Mouse (Mus musculus) frontal cortex, postnatal 36 days (tissue): ENCODE data around the gene Otop1.

Experiments used
- DNase-seq, 2 experiments: peaks; one replicate each; pipeline ENCODE4 v3.0.0; 2022; ENCODE audit warnings: low spot score in 2 of 2

Gene Otop1

GRCm38 (mm10) chr5:38275771-38276170 is at the start of gene Otop1:
Gene Otop1, plus strand, starts transcription at chr5:38275972.
- DNase-seq = no peak

GRCm38 (mm10) chr5:38235422-38235821 is 40.4 kb upstream of the Otop1 start:
- DNase-seq = peak; percentile 28 to 41

- DNase-seq = no peak
Observed at GRCm38 (mm10) chr5:38236627-38237026, 39.1 kb upstream of the Otop1 start.

DNA sequence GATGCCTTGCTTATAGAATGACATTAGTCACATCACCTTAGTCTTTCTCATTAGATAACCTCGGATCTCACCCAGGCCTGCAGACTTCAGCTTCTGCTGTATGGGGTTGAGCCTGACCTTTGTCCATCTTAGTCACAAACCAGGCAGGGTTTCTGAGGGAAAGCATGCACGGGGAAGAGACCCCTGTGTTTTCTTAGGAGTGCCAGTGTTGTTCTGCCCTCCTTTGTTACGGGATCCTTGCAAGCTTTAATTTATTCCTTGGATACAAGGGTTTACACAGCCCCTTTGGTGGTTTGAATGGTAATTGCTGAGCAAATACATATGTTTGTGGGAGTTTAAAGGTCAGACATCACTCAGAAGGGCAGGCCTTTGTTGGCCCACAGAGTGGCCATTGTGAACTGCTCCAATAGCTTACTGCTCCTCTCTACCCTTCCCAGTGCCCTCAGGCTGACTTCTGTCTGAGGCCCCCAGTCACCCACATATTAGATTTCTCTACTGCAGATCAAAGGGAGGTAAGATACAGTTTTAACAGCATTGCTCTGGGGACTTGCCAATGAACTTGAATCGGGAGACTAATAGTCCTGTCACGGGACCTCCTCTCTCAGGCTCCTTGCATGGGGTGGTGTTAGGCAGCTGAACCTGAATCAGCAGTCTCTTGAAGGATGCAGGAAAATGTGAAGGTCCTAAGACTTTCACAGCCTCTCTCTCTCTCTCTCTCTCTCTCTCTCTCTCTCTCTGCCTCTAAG is 34.9 kb upstream of the Otop1 start:
- DNase-seq = no peak

GRCm38 (mm10) chr5:38241473-38241834 is 34.3 kb upstream of the Otop1 start:
- DNase-seq = no peak

DNA sequence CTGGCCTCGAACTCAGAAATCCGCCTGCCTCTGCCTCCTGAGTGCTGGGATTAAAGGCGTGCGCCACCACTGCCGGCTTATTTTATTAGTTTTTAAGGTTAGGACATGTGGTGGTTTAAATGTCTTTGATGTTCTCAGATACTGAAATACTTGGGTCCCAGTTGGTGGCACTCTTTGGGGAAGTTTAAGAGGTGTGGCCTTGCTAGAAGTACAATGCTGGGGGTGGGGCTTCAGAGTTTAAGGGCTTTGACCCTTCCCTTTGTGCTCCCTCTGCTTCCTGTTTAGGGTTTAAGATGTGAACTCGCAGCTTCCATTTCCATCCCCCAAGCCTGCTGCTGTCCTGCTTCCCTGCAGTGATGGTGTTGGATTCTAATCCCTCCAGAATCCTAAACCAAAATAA is 33.8 kb upstream of the Otop1 start:
- no peak for DNase-seq

- DNase-seq = no peak
Observed at GRCm38 (mm10) chr5:38255195-38255594, 20.6 kb upstream of the Otop1 start.

DNA sequence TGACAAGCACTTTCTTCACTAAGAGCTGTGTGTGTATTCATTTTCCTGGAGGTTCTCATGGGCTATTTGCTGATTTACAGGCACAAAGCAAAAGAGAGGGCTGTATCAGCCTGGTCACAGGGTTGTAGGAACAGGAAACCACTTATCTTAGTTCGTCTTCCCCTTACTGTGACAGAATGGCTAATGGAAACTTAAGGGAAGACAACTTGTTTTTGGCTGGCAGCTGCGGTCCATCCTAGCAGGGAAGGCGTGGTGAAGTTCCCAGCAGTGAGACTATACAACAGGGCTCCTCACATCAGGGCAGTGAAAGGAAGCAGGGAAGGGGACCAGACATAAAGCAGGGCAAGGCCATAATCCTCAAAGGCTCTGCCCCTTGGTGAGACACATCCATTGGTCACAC is 20.1 kb upstream of the Otop1 start:
- no peak for DNase-seq

GRCm38 (mm10) chr5:38256551-38256950 is 19.2 kb upstream of the Otop1 start:
- DNase-seq = no peak

GRCm38 (mm10) chr5:38258034-38258772 is 17.6 kb upstream of the Otop1 start:
- peak; percentile 26 for DNase-seq

- no peak for DNase-seq
Observed at GRCm38 (mm10) chr5:38258773-38259146, 17.0 kb upstream of the Otop1 start.

DNA sequence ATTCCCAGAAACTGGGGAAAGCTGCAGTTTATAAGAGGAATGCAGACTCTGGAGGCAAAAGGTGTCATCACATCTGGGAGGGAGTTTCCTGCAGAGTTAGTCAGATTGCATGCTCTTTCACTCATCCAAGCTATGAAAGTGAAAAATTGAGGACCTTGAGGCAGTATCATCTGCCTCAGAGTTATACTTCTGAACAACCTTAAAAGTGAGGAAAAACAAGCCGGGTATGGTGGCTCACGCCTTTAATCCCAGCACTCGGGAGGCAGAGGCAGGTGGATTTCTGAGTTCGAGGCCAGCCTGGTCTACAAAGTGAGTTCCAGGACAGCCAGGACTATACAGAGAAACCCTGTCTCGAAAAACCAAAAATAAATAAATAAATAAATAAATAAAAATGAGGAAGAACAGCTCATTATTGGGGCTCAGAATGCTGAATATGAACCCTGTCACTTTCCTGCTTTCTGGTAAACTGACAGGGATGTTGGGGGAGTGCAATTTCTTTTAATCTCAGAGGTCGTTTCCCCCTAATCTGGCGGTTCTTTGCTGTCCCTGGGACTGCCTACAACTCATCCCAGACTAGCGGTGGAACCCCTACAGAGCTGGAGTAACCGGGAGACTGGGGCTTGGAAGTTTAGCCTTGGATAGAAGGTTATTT is 16.2 kb upstream of the Otop1 start:
- DNase-seq = no peak

DNA sequence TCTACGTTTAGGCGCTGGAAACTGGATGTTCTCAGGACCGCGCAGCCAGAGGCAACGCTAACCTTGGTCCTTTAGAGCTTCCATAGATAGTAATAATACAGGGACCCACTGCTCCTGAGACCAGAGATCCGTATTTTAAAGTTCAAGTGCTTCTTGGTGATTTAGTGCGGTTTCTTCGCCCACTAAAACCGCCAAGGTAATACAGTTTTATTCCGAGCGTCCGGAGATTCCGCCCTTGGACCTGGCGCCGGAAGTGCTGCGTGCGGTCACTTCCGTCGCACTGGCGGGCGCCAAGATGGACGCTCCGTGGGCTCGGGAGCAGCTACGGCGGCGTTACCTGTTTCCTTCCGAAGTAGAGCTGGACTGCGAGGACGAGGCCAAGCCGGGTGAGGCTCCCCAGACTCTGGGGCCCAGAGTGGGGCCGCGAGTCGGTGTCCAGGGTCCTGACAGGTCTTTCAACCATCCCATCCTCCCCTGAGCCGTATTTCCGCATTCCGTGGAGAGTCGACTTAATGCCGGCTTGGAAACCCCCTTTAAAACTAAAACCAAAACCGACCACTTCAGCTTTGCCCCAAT is 15.6 kb upstream of the Otop1 start, which contains the start of gene Tmem128:
TSS of gene Tmem128 (plus strand) at position 79 of the 576 bp plus-strand sequence.
- peak; percentile 73 to 81 for DNase-seq

GRCm38 (mm10) chr5:38270942-38271341 is 4.8 kb upstream of the Otop1 start:
- DNase-seq = no peak

- no peak for DNase-seq
Observed at GRCm38 (mm10) chr5:38273831-38274230, 1.9 kb upstream of the Otop1 start.

- DNase-seq = no peak
Observed at GRCm38 (mm10) chr5:38276451-38276850, 679 bp downstream of the Otop1 start.

DNA sequence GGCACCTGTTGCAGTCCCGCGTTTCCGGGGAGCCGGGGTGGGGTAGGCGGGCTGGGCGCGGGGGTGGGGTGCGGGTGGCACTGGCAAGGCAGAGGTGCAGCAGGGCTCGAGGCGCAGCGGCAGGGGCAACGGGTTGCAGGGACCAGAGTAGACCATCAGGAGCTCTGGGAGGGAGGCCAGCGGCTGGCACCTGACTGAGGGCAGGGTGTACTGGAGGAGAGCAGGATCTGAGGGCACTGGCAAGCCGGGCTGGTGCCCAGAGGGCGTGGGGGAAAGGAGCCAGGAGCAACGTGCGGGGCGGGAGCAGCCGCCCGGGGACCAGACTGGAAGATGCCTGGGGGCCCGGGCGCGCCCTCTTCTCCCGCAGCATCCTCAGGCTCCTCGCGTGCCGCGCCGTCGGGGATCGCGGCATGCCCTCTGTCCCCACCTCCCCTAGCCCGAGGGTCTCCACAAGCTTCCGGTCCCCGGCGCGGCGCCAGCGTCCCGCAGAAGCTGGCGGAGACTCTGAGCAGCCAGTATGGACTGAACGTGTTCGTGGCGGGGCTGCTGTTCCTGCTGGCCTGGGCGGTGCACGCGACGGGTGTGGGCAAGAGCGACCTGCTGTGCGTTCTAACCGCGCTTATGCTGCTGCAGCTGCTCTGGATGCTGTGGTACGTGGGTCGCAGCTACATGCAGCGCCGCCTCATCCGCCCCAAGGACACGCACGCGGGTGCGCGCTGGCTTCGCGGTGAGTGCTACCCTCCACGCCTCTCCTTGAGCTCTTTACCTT is 1.5 kb downstream of the Otop1 start:
- DNase-seq = no peak

DNA sequence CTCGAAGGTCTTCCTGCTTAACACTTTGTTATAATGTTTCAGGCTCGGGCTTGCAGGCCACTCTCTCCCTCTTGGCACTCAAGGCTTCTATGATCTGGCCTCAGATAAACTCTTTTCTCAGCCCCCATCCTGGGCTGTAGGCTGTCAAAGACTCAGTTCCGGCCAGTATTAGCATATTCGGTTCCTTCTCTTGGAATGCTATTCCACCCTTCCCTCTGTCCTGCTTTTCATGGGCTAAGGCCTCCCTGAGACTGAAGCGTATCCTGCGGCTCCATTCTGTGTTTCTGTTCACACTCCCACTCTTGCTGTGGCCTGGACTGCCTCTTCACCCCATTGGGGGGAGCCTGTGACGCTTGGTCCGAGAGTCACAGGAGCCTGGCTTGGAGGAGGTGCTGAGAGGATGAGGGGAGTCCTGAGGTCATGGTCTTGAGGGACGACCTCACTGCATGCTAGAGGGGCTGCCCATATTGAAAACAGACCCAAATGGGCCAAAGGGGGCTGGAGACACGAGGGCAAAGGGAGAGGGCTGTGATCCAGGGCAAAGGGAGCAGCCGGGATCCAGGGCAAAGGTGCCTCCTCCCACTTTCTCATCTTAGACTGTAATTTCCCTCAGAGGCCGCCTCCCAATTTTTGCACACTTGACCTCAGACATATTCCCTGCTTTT is 2.3 kb downstream of the Otop1 start:
- DNase-seq = no peak

DNA sequence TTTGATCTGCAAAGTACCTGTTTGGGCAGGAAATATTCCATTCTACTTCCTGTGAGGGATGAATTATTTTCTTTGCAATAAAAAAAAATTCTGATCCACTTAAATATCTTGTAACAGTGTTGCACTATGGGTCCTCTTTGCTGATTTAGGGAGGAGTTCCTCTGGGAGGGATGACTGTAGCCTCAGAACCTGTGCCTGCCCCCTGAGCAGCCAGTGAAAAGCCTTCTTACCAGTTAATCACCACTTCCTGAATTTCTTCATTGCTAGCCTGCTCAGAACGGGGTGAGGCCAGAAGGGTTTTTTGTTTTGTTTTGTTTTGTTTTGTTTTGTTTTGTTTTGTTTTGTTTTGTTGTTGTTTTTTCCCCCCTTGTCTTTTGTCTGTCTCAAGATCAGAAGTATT is 4.3 kb downstream of the Otop1 start:
- no peak for DNase-seq

- DNase-seq = no peak
Observed at GRCm38 (mm10) chr5:38285724-38286123, 10.0 kb downstream of the Otop1 start.

GRCm38 (mm10) chr5:38288476-38288875 is 12.7 kb downstream of the Otop1 start:
- no peak for DNase-seq
